Mouse (Mus musculus) embryonic facial prominence, embryonic 11.5 days (tissue): ENCODE measurements around the gene Gpr176. TPM values are rescaled to one million over a fixed set of nuclear protein-coding genes. Genes with fewer than 3 reads are reported as not detected.
"Not testable (repeated sequence)": the region's sequence is repeated elsewhere in the genome, so short reads cannot be mapped to it uniquely, and the experiment has no call there.

ENCODE experiments used
- ATAC-seq: fragments of 200-750 bp; cut with Nextera tagmentation; replicated peaks from 2 replicates; pipeline ENCODE4 v1.8.0; 2017; ENCODE audit warnings: low read depth; ENCODE audit not compliant: insufficient number of reproducible peaks, low FRiP score, low TSS enrichment
- DNase-seq: peaks from one replicate; pipeline ENCODE4 v3.0.0-alpha.2; 2015; ENCODE audit warnings: low spot score
- H3K27ac ChIP-seq: fragments of 300-500 bp; sonication (generic); replicated peaks from 2 replicates; pipeline ENCODE4 v1.5.1; 2014; ENCODE audit warnings: mild to moderate bottlenecking, low read depth, low read length, control low read depth
- H3K27me3 ChIP-seq: fragments of 300-500 bp; sonication (generic); 2 replicates; pipeline ENCODE4 v1.6.1; 2014; ENCODE audit warnings: mild to moderate bottlenecking, low read length, moderate library complexity, mixed read lengths; ENCODE audit not compliant: control insufficient read depth, insufficient read depth
- H3K36me3 ChIP-seq: fragments of 300-500 bp; sonication (generic); replicated peaks from 2 replicates; pipeline ENCODE4 v1.6.1; 2014; ENCODE audit warnings: low read depth, mild to moderate bottlenecking, low read length, moderate library complexity, mixed read lengths; ENCODE audit not compliant: control insufficient read depth, insufficient read depth
- H3K4me1 ChIP-seq: fragments of 300-500 bp; sonication (generic); 2 replicates; pipeline ENCODE4 v1.6.1; 2014; ENCODE audit warnings: low read length, mixed read lengths; ENCODE audit not compliant: control insufficient read depth, insufficient read depth
- H3K4me2 ChIP-seq: fragments of 300-500 bp; sonication (generic); 2 replicates; pipeline ENCODE4 v1.6.1; 2014; ENCODE audit warnings: low read depth, mild to moderate bottlenecking, control low read depth, low read length, moderate library complexity
- H3K4me3 ChIP-seq: fragments of 300-500 bp; sonication (generic); 2 replicates; pipeline ENCODE4 v1.5.1; 2014; ENCODE audit warnings: low read depth, low read length, control low read depth
- H3K9ac ChIP-seq: fragments of 300-500 bp; sonication (generic); replicated peaks from 2 replicates; pipeline ENCODE4 v1.6.1; 2014; ENCODE audit warnings: mild to moderate bottlenecking, control low read depth, low read length
- H3K9me3 ChIP-seq: fragments of 300-500 bp; sonication (generic); replicated peaks from 2 replicates; pipeline ENCODE4 v1.6.1; 2016; ENCODE audit warnings: mild to moderate bottlenecking, low read length, inconsistent platforms, mixed read lengths; ENCODE audit not compliant: control insufficient read depth
- WGBS: fragments of 180-500 bp; shearing (Covaris S2); extraction: QIAGEN DNeasy Blood & Tissue Kit; methylation state at CpG from one replicate; pipeline ENCODE4 v1.1.7; 2014; 5-methylcytosine and 5-hydroxymethylcytosine counted together
- polyA plus RNA-seq: library from polyadenylated mRNA; unstranded; fragments of >200 nt; fragmentation: Nextera tagmentation; extraction: Ambion mirVana; gene quantifications from 2 replicates; pipeline ENCODE4 v1.2.1, GENCODE M21; 2014

Gene Gpr176
- polyA plus RNA-seq, 1 experiment from 2014 or later = 0.34 TPM

DNA sequence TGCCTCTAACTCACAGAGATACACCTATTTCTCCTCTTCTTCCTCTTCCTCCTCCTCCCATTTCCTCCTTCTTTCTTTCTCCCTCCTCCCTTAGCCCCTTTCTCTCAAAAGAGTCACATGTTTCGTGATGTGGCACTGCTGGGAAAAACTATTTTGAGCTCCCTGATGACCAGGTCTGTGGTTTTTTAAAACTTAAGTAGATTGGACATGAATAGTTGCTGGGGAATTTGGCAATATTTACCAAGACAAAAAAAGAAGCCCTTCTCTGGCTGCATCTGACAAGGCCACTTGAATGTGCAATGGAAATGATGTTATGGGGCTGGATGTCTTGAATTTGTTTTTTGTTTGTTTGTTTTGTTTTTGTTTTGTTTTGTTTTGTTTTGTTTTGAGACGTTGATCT is 75.3 kb downstream of the Gpr176 start:
- no peak overlapping the region for H3K9ac ChIP-seq
- ATAC-seq (no peak), DNase-seq (no peak)
- H3K27me3 ChIP-seq = no peaks in the 10 kb centered on the region
- H3K36me3 ChIP-seq = no peaks in the 10 kb centered on the region
- no peak overlapping the region for H3K27ac ChIP-seq
- no peak overlapping the region for H3K4me2 ChIP-seq
- no peaks in the 10 kb centered on the region for H3K9me3 ChIP-seq
- H3K4me1 ChIP-seq = no peaks in the 10 kb centered on the region
- no peak overlapping the region for H3K4me3 ChIP-seq
- WGBS = 73% methylated on average over 2 of the region's 2 CpGs

DNA sequence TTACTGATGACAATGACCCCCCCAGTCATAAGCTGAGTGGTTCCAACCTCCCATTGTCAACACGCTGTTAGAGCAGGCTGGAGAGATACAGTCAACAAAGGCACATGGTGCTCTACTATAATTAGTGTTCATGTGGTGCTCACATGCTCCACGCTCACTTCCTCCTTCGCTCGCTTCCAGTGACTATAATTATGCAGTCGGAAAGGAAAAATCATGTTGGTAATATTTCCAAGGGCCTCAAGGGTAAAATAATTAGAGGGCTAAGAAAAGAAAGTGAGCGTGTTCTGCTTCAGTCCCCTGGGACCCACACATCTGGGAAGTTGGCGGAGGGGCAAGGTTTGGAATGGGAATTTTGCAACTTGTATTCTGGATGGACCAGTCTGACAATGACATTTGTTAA is 77.7 kb downstream of the Gpr176 start:
- Histone ChIP-seq H3K9me3 (no peaks in the 10 kb centered on the region), H3K4me1 (no peaks in the 10 kb centered on the region), H3K27ac (no peak overlapping the region), H3K36me3 (no peaks in the 10 kb centered on the region), H3K9ac (no peak overlapping the region), H3K4me2 (no peak overlapping the region), H3K4me3 (no peak overlapping the region), H3K27me3 (no peaks in the 10 kb centered on the region)
- no peak for DNase-seq
- WGBS = 66% methylated on average over 7 of the region's 7 CpGs
- ATAC-seq = no peak

DNA sequence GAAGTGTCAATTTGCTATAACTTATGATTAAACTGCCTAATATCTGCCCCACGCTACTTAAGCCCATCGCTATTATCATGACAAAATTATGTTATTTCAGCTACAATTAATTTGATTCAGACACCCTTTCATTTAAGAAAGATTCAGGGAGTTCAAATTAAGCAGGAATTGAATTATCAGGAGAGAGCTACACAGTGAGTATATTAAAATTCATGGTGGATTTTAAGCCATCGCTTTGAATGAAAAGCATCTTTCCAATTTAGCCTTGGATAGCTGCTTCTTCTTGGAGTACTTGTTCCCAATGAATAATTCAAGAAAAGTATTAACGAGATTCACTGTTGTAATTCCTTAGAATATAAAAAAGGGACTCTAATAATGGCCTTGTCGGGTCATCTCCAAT is 79.6 kb downstream of the Gpr176 start:
- Histone ChIP-seq H3K27ac (no peak overlapping the region), H3K9ac (no peak overlapping the region), H3K36me3 (no peaks in the 10 kb centered on the region), H3K4me1 (no peaks in the 10 kb centered on the region), H3K4me3 (no peak overlapping the region), H3K9me3 (no peaks in the 10 kb centered on the region), H3K27me3 (no peaks in the 10 kb centered on the region), H3K4me2 (no peak overlapping the region)
- no peak for DNase-seq
- 82% methylated on average over 5 of the region's 5 CpGs for WGBS
- ATAC-seq = no peak

DNA sequence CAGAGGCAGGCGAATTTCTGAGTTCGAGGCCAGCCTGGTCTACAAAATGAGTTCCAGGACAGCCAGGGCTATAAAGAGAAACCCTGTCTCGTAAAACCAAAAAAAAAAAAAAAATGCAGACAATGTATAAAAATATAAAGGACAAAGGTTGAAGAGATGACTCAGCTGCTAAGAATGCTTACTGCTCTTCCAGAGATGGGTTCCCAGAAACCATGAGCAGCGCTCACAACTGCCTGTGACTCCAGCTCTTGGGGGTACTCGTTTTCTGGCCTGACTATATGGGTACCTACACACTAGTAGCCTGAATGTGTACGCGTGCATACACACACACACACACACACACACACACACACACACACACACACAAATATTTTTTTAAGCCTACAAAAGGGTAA is 84.2 kb downstream of the Gpr176 start:
- not testable (repeated sequence) for H3K36me3 ChIP-seq, H3K9me3 ChIP-seq, H3K4me3 ChIP-seq, H3K27me3 ChIP-seq, H3K9ac ChIP-seq, DNase-seq, H3K4me2 ChIP-seq, ATAC-seq, H3K27ac ChIP-seq, H3K4me1 ChIP-seq
- 90% methylated on average over 7 of the region's 7 CpGs for whole genome bisulfite sequencing

DNA sequence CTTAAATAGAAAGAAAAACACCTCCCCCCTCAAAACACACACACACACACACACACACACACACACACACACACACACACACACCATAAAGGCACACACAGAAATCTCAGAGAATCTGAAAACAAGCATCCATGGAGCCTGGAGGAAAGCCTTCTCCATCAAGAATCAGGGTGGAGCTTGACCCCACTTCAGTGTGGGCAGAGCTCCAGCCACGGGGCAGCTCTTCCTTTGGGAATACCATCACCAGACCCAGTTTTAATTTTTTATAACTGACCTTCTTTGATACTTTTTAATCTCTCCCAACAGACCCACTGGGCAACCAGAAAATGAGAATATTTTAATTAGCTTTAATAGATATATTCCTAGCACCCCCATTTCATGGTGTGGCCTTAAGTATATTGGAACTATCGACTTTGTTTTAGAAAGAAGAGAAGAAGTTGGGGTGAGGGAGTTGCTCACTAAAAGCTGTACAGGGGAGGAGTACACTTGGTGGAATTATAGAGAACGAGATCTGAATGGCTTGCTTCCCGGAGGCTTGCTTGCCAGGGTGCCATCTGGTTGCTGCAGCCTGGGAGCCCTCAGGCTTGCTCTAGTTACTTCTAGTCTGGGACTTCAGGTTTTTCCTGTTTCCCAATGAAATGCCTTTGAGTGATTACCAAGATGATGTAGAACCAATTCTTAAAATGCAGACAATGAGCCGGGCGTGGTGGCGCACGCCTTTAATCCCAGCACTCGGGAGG is 84.7 kb downstream of the Gpr176 start:
- DNase-seq (no peak), ATAC-seq (no peak)
- no peaks in the 10 kb centered on the region for H3K4me1 ChIP-seq
- no peaks in the 10 kb centered on the region for H3K27me3 ChIP-seq
- WGBS = 87% methylated on average over 9 of the region's 9 CpGs
- H3K4me2 ChIP-seq = no peak overlapping the region
- no peak overlapping the region for H3K4me3 ChIP-seq
- no peak overlapping the region for H3K9ac ChIP-seq
- H3K36me3 ChIP-seq = no peaks in the 10 kb centered on the region
- H3K9me3 ChIP-seq = no peaks in the 10 kb centered on the region
- H3K27ac ChIP-seq = no peak overlapping the region

DNA sequence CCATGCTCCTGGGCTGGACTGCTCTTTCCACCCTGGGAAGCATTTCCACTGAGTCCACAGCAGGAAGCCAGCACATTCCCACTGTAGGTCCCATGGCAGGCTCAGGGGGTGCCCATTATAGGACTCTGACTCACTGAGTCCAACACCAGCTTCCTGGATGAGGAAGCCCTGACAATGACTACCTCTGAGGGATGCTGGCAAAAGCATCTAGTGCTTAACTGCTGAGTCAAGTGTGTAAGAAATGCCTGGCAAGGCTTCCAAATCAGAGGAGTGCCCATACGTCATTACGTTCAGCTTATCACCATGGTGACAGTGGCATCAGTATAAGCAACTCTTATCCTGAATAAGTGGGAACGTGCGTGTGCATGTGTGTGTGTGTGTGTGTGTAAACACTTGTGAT is 85.5 kb downstream of the Gpr176 start:
- Histone ChIP-seq H3K4me3 (no peak overlapping the region), H3K9me3 (no peaks in the 10 kb centered on the region), H3K9ac (no peak overlapping the region; the same call in 1 of the 2 replicates), H3K27me3 (no peaks in the 10 kb centered on the region), H3K27ac (no peak overlapping the region), H3K4me2 (no peak overlapping the region), H3K36me3 (no peaks in the 10 kb centered on the region), H3K4me1 (no peaks in the 10 kb centered on the region)
- DNase-seq (no peak), ATAC-seq (no peak)
- 89% methylated on average over 4 of the region's 4 CpGs for WGBS

DNA sequence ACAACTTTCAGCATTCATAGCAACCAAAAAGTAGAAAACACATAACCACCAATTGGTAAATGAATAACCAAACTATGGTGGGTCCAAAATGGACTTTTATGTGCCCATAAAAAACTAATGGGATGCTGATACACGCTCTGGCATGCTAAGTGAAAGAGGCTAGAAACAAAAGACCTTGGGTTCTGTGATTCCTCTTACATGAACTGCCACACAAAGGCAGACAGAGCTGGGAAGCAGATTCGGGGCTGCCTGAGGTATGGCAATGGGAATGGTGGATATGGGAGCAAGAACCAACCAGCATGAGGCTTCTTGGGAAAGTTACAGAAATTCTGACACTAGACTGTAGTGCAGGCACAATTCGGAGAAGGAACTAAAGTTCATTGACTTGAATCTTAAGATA is 90.8 kb downstream of the Gpr176 start:
- Histone ChIP-seq H3K9me3 (no peaks in the 10 kb centered on the region), H3K4me3 (no peak overlapping the region), H3K4me1 (no peaks in the 10 kb centered on the region), H3K36me3 (no peaks in the 10 kb centered on the region), H3K4me2 (no peak overlapping the region), H3K27ac (no peak overlapping the region), H3K9ac (no peak overlapping the region), H3K27me3 (no peaks in the 10 kb centered on the region)
- DNase-seq (no peak), ATAC-seq (no peak)
- 89% methylated on average over 3 of the region's 3 CpGs for WGBS

DNA sequence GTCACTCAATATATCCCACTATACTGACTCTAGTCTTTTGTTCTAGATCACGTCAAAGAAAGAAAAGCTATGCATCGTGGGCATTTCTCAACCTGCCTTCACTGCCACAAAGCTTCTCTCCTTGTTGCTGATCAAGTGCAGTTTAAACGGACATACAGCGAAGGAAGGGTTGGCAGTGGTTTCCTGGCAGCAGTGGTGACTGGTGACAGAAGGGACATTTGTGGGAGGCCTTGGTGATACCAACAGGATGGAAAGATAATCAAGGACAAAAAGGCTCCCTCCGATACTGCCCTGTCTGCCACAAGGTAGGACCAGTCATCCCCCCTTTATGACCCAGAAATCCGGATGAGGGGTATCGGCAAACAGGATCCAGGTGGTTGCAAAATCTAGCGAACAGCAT is 95.0 kb downstream of the Gpr176 start:
- WGBS = 84% methylated on average over 8 of the region's 8 CpGs
- ATAC-seq (no peak), DNase-seq (no peak)
- H3K9me3 ChIP-seq = no peaks in the 10 kb centered on the region
- no peak overlapping the region for H3K4me2 ChIP-seq
- no peak overlapping the region for H3K9ac ChIP-seq
- H3K27me3 ChIP-seq = no peaks in the 10 kb centered on the region
- no peak overlapping the region for H3K27ac ChIP-seq
- no peaks in the 10 kb centered on the region for H3K4me1 ChIP-seq
- H3K36me3 ChIP-seq = no peaks in the 10 kb centered on the region
- H3K4me3 ChIP-seq = no peak overlapping the region
